Mouse (Mus musculus): ENCODE measurements around the gene Ntan1. TPM values are rescaled to one million over a fixed set of nuclear protein-coding genes. Genes with fewer than 3 reads are reported as not detected.
"Not testable (repeated sequence)": the region's sequence is repeated elsewhere in the genome, so short reads cannot be mapped to it uniquely, and the experiment has no call there.

Gene Ntan1
- polyA plus RNA-seq (2014; fragmentation: Nextera tagmentation; extraction: Ambion mirVana) = 218 and 239 TPM in 2 replicates

- Histone ChIP-seq H3K9me3 (replicated peaks; ENCODE audit: control insufficient read depth, low read length) (no peaks in the 10 kb centered on the region), H3K4me2 (ENCODE audit: low read length) (peak within 1 kb of the TSS; percentile 73), H3K4me1 (ENCODE audit: control insufficient read depth, insufficient read depth, low read length) (peaks cover 8% of the 10 kb centered on the region), H3K27ac (ENCODE audit: low read depth, low read length) (peak within 1 kb of the TSS; percentile 95), H3K9ac (ENCODE audit: low read length) (peak within 1 kb of the TSS; percentile 91), H3K27me3 (replicated peaks; ENCODE audit: control insufficient read depth, insufficient read depth, low read length) (no peaks in the 10 kb centered on the region), H3K4me3 (ENCODE audit: low read depth, low read length) (peak within 1 kb of the TSS; percentile 81), H3K36me3 (ENCODE audit: control insufficient read depth, insufficient read depth, low read length) (peaks cover 24% of the 10 kb centered on the region)
- DNase-seq (ENCODE audit: low spot score) = peak; percentile 97
- WGBS = 0% methylated on average over 53 of the region's 58 CpGs
- ATAC-seq = peak; percentile 96
These were observed at the start of gene Ntan1 for GRCm38 (mm10) chr16:13818560-13819393. Gene Ntan1, plus strand, starts transcription at chr16:13818845.

- not testable (repeated sequence) for H3K4me3 ChIP-seq (ENCODE audit: low read depth, low read length); H3K4me2 ChIP-seq (ENCODE audit: low read length); DNase-seq (ENCODE audit: low spot score); H3K9me3 ChIP-seq (replicated peaks; ENCODE audit: control insufficient read depth, low read length); H3K4me1 ChIP-seq (ENCODE audit: control insufficient read depth, insufficient read depth, low read length); H3K36me3 ChIP-seq (ENCODE audit: control insufficient read depth, insufficient read depth, low read length); H3K27ac ChIP-seq (ENCODE audit: low read depth, low read length); H3K27me3 ChIP-seq (replicated peaks; ENCODE audit: control insufficient read depth, insufficient read depth, low read length); ATAC-seq; H3K9ac ChIP-seq (ENCODE audit: low read length)
- 74% methylated on average over 4 of the region's 4 CpGs for WGBS
These were observed 47.0 kb upstream of the Ntan1 start for GRCm38 (mm10) chr16:13771603-13772002.

GRCm38 (mm10) chr16:13772051-13772450, 46.6 kb upstream of the Ntan1 start:
- not testable (repeated sequence) for H3K9me3 ChIP-seq (replicated peaks; ENCODE audit: control insufficient read depth, low read length); ATAC-seq

GRCm38 (mm10) chr16:13774011-13774410, 44.6 kb upstream of the Ntan1 start:
- not testable (repeated sequence) for H3K9ac ChIP-seq (ENCODE audit: low read length); H3K9me3 ChIP-seq (replicated peaks; ENCODE audit: control insufficient read depth, low read length); H3K4me2 ChIP-seq (ENCODE audit: low read length); H3K36me3 ChIP-seq (ENCODE audit: control insufficient read depth, insufficient read depth, low read length); ATAC-seq; H3K27me3 ChIP-seq (replicated peaks; ENCODE audit: control insufficient read depth, insufficient read depth, low read length); H3K4me3 ChIP-seq (ENCODE audit: low read depth, low read length); DNase-seq (ENCODE audit: low spot score); H3K27ac ChIP-seq (ENCODE audit: low read depth, low read length); H3K4me1 ChIP-seq (ENCODE audit: control insufficient read depth, insufficient read depth, low read length)
- WGBS = 90% methylated on average over 2 of the region's 2 CpGs

More at GRCm38 (mm10) chr16:13772051-13772450, 46.6 kb upstream of the Ntan1 start:
- not testable (repeated sequence) for H3K4me2 ChIP-seq (ENCODE audit: low read length); DNase-seq (ENCODE audit: low spot score); H3K9ac ChIP-seq (ENCODE audit: low read length); H3K4me1 ChIP-seq (ENCODE audit: control insufficient read depth, insufficient read depth, low read length); H3K36me3 ChIP-seq (ENCODE audit: control insufficient read depth, insufficient read depth, low read length); H3K27ac ChIP-seq (ENCODE audit: low read depth, low read length); H3K4me3 ChIP-seq (ENCODE audit: low read depth, low read length); H3K27me3 ChIP-seq (replicated peaks; ENCODE audit: control insufficient read depth, insufficient read depth, low read length)
- WGBS = 89% methylated on average over 5 of the region's 5 CpGs

- not testable (repeated sequence) for DNase-seq (ENCODE audit: low spot score); H3K27ac ChIP-seq (ENCODE audit: low read depth, low read length); ATAC-seq; H3K27me3 ChIP-seq (replicated peaks; ENCODE audit: control insufficient read depth, insufficient read depth, low read length); H3K4me3 ChIP-seq (ENCODE audit: low read depth, low read length); H3K9ac ChIP-seq (ENCODE audit: low read length); H3K4me2 ChIP-seq (ENCODE audit: low read length); H3K4me1 ChIP-seq (ENCODE audit: control insufficient read depth, insufficient read depth, low read length); H3K36me3 ChIP-seq (ENCODE audit: control insufficient read depth, insufficient read depth, low read length); H3K9me3 ChIP-seq (replicated peaks; ENCODE audit: control insufficient read depth, low read length)
- 90% methylated on average over 3 of the region's 3 CpGs for WGBS
These were observed 44.0 kb upstream of the Ntan1 start for GRCm38 (mm10) chr16:13774651-13775050.

- H3K36me3 ChIP-seq (ENCODE audit: control insufficient read depth, insufficient read depth, low read length) = peaks cover 21% of the 10 kb centered on the region
- peaks cover 14% of the 10 kb centered on the region for H3K4me1 ChIP-seq (ENCODE audit: control insufficient read depth, insufficient read depth, low read length)
- H3K4me3 ChIP-seq (ENCODE audit: low read depth, low read length) = peak within 1 kb of the TSS; percentile 73
- no peaks in the 10 kb centered on the region for H3K27me3 ChIP-seq (replicated peaks; ENCODE audit: control insufficient read depth, insufficient read depth, low read length)
- peak; percentile 92 for DNase-seq (ENCODE audit: low spot score)
- no peaks in the 10 kb centered on the region for H3K9me3 ChIP-seq (replicated peaks; ENCODE audit: control insufficient read depth, low read length)
- whole genome bisulfite sequencing = under 1% methylated on average over 57 of the region's 57 CpGs
- ATAC-seq = peak; percentile 99
- peak within 1 kb of the TSS; percentile 91 for H3K9ac ChIP-seq (ENCODE audit: low read length)
- H3K27ac ChIP-seq (ENCODE audit: low read depth, low read length) = peak within 1 kb of the TSS; percentile 67; the same call in 1 of the 2 replicates
- H3K4me2 ChIP-seq (ENCODE audit: low read length) = peak within 1 kb of the TSS; percentile 74
These were observed 38.1 kb upstream of the Ntan1 start, which contains the start of gene Rrn3 for GRCm38 (mm10) chr16:13780353-13781036. Gene Rrn3, plus strand, starts transcription at chr16:13780708.

- Histone ChIP-seq H3K4me1 (ENCODE audit: control insufficient read depth, insufficient read depth, low read length) (peaks cover 14% of the 10 kb centered on the region), H3K4me2 (ENCODE audit: low read length) (peak overlapping the region; percentile 74), H3K27me3 (replicated peaks; ENCODE audit: control insufficient read depth, insufficient read depth, low read length) (no peaks in the 10 kb centered on the region), H3K27ac (ENCODE audit: low read depth, low read length) (no peak overlapping the region), H3K9ac (ENCODE audit: low read length) (peak overlapping the region; percentile 91), H3K36me3 (ENCODE audit: control insufficient read depth, insufficient read depth, low read length) (peaks cover 28% of the 10 kb centered on the region), H3K4me3 (ENCODE audit: low read depth, low read length) (peak overlapping the region; percentile 73), H3K9me3 (replicated peaks; ENCODE audit: control insufficient read depth, low read length) (no peaks in the 10 kb centered on the region)
- no peak; the same call in 1 of the 2 replicates for ATAC-seq
- 39% methylated on average over 8 of the region's 8 CpGs for WGBS
- no peak for DNase-seq (ENCODE audit: low spot score)
These were observed 37.4 kb upstream of the Ntan1 start for GRCm38 (mm10) chr16:13781216-13781615.

GRCm38 (mm10) chr16:13785932-13786331, 32.7 kb upstream of the Ntan1 start:
- H3K27me3 ChIP-seq (replicated peaks; ENCODE audit: control insufficient read depth, insufficient read depth, low read length) = no peaks in the 10 kb centered on the region
- no peak overlapping the region for H3K9ac ChIP-seq (ENCODE audit: low read length)
- H3K27ac ChIP-seq (ENCODE audit: low read depth, low read length) = no peak overlapping the region
- ATAC-seq (no peak), DNase-seq (ENCODE audit: low spot score) (no peak)
- 81% methylated on average over 3 of the region's 3 CpGs for WGBS
- H3K4me3 ChIP-seq (ENCODE audit: low read depth, low read length) = no peak overlapping the region
- H3K4me2 ChIP-seq (ENCODE audit: low read length) = no peak overlapping the region
- H3K4me1 ChIP-seq (ENCODE audit: control insufficient read depth, insufficient read depth, low read length) = peaks cover 9% of the 10 kb centered on the region; the same call in 1 of the 2 replicates
- H3K9me3 ChIP-seq (replicated peaks; ENCODE audit: control insufficient read depth, low read length) = no peaks in the 10 kb centered on the region
- peaks cover 72% of the 10 kb centered on the region for H3K36me3 ChIP-seq (ENCODE audit: control insufficient read depth, insufficient read depth, low read length)

All from forebrain, embryonic 14.5 days (tissue).